Mouse (Mus musculus) brain, embryonic 14.5 days (tissue): Measurements from ENCODE around the gene Mcf2l. TPM values are rescaled to one million over a fixed set of nuclear protein-coding genes. Genes with fewer than 3 reads are reported as not detected.
A peak's percentile ranks its signal among the peaks of the same experiment; 100 is the strongest.

Experiments used
- DNase-seq: peaks from one replicate; pipeline ENCODE4 v3.0.0-alpha.2; 2011; ENCODE audit warnings: low read depth
- CTCF ChIP-seq: fragments of 200-500 bp; IDR thresholded peaks from 2 replicates; pipeline ENCODE4 v1.5.1; 2012; ENCODE audit warnings: inconsistent platforms, mild to moderate bottlenecking, moderate library complexity, borderline replicate concordance; ENCODE audit not compliant: insufficient read depth, insufficient read length; ENCODE audit errors: extremely low read depth
- POLR2A ChIP-seq: fragments of 200-500 bp; IDR thresholded peaks from 2 replicates; pipeline ENCODE4 v1.6.1; 2012; ENCODE audit warnings: mild to moderate bottlenecking, inconsistent platforms, borderline replicate concordance; ENCODE audit not compliant: poor library complexity, insufficient read depth, insufficient read length, severe bottlenecking; ENCODE audit errors: extremely low read depth
- polyA plus RNA-seq: library from polyadenylated mRNA; depleted of rRNA; stranded (reverse); fragments of >200 nt; gene quantifications from 2 replicates; pipeline ENCODE4 v1.2.3, GENCODE M21; 2012

Mcf2l gene
- polyA plus RNA-seq, 1 experiment: 189 TPM

- DNase-seq: no peak
- TF ChIP-seq CTCF (no peak), POLR2A (no peak)
These were observed 30.3 kb downstream of the Mcf2l start for GRCm38 (mm10) chr8:12903790-12904415.

- no peak for DNase-seq
- no peak for TF ChIP-seq CTCF
- TF ChIP-seq POLR2A: no peak
These were observed 31.5 kb downstream of the Mcf2l start for GRCm38 (mm10) chr8:12905122-12905521.

- DNase-seq: no peak
These were observed 32.2 kb downstream of the Mcf2l start for GRCm38 (mm10) chr8:12905599-12906321.

DNA sequence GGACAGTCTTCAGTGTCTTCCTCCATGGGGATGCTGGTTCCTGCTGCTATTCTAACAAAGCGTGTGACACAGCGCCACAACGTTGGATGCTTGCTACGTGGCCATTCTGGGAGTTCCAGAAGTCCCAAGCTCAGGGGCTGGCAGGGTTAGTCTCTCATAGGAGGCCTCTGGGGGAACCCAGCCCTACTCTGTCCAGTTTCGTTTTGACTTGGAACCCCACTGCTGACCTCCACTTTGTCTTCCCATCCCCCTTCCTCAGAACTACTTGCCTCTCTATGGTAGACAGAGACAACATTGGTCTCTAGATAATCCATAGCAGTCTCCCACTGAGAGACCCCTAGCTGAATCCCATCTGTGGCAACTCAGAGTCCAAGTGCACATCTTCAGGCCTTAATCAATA, 33.0 kb downstream of the Mcf2l start:
- no peak for DNase-seq
- TF ChIP-seq CTCF (no peak), POLR2A (no peak)

More at GRCm38 (mm10) chr8:12905599-12906321, 32.2 kb downstream of the Mcf2l start:
- TF ChIP-seq POLR2A (no peak), CTCF (no peak)

DNA sequence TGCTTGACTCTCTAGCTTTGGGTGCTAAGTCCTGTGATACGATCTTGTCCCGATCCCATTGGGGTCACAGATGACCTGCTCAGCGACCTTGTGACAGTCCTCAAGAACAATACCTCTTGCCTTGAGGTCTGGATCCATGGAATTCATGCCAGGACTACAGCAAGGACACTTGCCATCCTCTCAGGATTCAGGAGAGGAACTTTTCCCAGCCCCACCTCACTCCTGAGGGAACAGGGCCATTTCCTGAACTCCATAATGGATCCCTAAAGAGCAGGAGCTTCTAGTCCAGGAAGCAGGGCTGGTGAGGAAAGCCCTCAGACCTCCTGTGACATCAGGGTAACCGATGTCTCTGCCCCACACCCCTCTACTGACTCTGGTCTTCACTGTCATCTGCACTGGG, 34.1 kb downstream of the Mcf2l start:
- TF ChIP-seq POLR2A (no peak), CTCF (no peak)
- no peak for DNase-seq

GRCm38 (mm10) chr8:12912011-12912410, 38.4 kb downstream of the Mcf2l start:
- TF ChIP-seq CTCF: no peak
- TF ChIP-seq POLR2A: no peak
- DNase-seq: no peak

- peak; percentile 92 for DNase-seq
- no peak for TF ChIP-seq CTCF
- peak; percentile 28; the same call in 1 of the 2 replicates for TF ChIP-seq POLR2A
These were observed 41.8 kb downstream of the Mcf2l start for GRCm38 (mm10) chr8:12915187-12916006.

DNA sequence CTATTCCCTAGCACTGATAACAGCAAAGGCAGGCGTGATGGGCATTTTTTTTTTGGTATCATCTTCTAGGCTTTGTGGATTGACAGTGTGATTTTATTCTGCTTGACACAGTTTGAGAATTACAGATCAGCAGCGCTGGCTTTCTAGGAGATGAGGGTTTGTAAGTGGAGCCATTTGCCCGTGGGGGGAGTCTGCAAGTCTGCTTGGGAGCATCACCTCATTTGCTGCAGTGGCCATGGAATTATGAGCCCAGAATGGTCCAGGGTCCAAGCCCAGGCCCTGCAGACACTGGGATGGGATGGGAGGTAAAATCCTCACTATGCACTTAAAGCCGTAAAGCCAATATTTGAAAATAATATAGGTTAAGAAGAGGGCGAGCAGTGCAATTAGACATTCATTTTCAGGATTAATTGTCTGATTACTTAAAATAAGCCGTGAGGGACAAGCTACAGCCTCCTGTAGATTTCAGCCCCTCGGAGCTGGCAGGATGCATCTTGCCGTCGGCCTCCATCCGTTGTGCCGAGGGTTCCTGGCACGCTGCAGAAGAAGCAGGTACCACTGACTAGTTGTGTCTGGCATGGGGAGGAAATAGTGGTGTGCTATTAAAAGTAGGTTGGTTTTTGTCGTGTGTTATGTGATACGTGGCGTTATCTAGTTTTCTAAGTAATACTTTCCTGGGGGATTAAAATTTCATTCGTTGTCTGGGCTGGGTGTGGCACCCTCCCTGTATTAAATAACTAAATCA, 42.7 kb downstream of the Mcf2l start:
- peak; percentile 23 for DNase-seq
- TF ChIP-seq CTCF (no peak), POLR2A (no peak)

GRCm38 (mm10) chr8:12917029-12917428, 43.4 kb downstream of the Mcf2l start:
- DNase-seq: no peak
- TF ChIP-seq CTCF: no peak

DNA sequence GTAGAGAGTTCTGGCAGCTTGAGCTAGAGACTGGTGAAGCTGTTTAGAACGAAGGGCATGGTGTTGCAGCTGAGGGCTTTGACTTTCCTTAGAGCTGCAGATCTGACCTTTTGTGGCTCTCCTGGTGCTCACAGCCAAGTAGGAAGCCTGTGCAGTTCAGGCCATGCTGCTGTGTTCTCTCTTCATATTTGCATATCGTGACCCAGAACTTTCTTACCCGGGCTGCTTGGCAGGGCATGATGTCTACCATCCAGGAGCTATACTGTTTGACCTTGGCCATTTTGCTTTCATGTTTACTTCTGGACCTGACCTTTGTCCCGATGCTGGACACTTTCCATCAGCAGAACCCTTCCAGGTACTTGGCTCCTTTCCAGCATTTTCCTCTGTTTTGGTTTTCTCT, 44.2 kb downstream of the Mcf2l start:
- TF ChIP-seq POLR2A (no peak), CTCF (no peak)

GRCm38 (mm10) chr8:12920599-12920998, 47.0 kb downstream of the Mcf2l start:
- no peak for DNase-seq
- no peak for TF ChIP-seq CTCF
- no peak for TF ChIP-seq POLR2A

More for the DNA sequence above, 44.2 kb downstream of the Mcf2l start:
- no peak for DNase-seq
